Mouse (Mus musculus) G1E (cell line): ENCODE measurements around the gene Slc23a2.

Experiments
- CTCF ChIP-seq: IDR thresholded peaks from 2 replicates; pipeline ENCODE4 v1.5.1; 2012; ENCODE audit warnings: low read depth, low read length, inconsistent platforms, mixed read lengths
- GATA1 ChIP-seq: IDR thresholded peaks from 2 replicates; pipeline ENCODE4 v1.6.1; 2012; ENCODE audit warnings: borderline replicate concordance, low read length, inconsistent platforms, mixed read lengths
- GATA2 ChIP-seq: IDR thresholded peaks from 2 replicates; pipeline ENCODE4 v1.6.1; 2012; ENCODE audit warnings: low read depth, low read length, inconsistent platforms, borderline replicate concordance
- TAL1 ChIP-seq: conservative IDR thresholded peaks from 2 replicates; pipeline ENCODE4 v1.6.1; 2012; ENCODE audit warnings: low read depth, low read length, inconsistent platforms, mixed read lengths

GRCm38 (mm10) chr2:132008186-132008585, 136.7 kb downstream of the Slc23a2 start:
- TF ChIP-seq CTCF, result no peak
- no peak for TF ChIP-seq GATA1
- TF ChIP-seq TAL1, result no peak
- no peak for TF ChIP-seq GATA2
